Mouse (Mus musculus): Measurements from ENCODE around the gene A630089N07Rik.
A peak's percentile ranks its signal among the peaks of the same experiment; 100 is the strongest.

The A630089N07Rik gene

DNA sequence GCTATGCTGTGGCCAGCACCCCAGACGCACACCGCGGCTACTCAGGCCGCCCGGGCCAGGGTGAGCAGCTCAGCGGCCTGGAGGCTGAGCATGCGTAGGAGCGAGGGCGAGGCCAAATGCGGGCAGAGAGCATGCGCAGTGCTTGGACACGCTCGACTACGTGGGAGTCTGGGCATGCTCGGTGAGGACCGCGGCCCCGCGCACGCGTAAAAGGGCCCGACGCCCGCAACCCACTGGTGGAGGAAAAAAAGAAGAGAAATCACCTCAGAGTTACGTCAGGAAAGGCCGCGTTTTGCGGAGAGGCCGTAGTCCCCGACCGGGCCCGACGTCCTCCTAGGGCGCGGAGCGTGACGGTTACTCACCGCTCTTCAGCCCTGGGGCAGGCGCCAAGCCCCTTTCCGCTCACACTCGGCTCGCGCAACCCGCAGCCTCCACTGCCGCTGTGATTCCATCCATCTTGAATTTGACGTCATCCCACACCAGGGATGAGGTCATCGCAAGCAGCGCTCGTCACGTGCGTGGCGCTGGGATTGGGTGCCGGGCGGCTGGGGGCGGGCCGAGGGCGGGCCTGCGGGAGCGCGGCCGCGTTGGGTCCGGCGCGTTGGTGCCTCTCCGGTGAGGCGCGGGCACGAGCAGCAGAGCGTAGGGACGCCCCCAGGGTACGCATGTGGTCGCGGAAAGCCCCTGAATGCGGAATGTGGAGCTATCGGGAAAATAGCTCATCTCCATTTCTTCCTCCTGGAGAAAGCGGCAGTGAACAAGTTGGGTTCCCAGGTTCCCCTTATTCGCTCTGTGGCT, 119.9 kb downstream of the A630089N07Rik start, which contains the start of the genes C2cd2 and Zbtb21:
TSS of gene C2cd2 (minus strand) at position 448 of the 798 bp plus-strand sequence.
TSS of gene Zbtb21 (minus strand) at position 472 of the 798 bp plus-strand sequence.
- DNase-seq (ENCODE audit: extremely low spot score, low spot score): peak; percentile 98

- no peak for DNase-seq (ENCODE audit: extremely low spot score, low spot score)
Observed at GRCm38 (mm10) chr16:97961381-97962150, 120.7 kb downstream of the A630089N07Rik start.

- DNase-seq (ENCODE audit: extremely low spot score, low spot score): no peak
Observed at GRCm38 (mm10) chr16:97960348-97960747, 121.9 kb downstream of the A630089N07Rik start.

GRCm38 (mm10) chr16:97958401-97958973, 123.8 kb downstream of the A630089N07Rik start:
- no peak for DNase-seq (ENCODE audit: extremely low spot score, low spot score)

DNA sequence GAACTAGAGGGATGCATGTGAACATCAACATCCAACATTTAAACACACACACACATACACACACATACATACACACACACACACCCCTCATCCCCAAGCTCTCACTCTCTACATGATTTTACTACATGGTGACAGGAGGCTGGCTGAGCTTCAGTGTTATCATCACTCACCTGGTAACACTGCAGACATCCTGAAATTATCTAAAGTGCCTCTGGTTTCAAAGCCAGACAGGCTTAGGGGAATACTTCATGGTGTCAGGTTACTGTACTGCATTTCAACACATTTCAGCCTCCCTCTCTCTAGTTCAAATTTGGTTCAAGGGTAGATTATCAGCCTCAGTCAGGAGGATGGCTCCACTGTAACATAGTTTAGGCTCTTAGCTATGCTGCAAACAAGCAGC, 124.6 kb downstream of the A630089N07Rik start:
- no peak for DNase-seq (ENCODE audit: extremely low spot score, low spot score)

- DNase-seq (ENCODE audit: extremely low spot score, low spot score): no peak
Observed at GRCm38 (mm10) chr16:97956011-97956410, 126.2 kb downstream of the A630089N07Rik start.

- no peak for DNase-seq (ENCODE audit: extremely low spot score, low spot score)
Observed at GRCm38 (mm10) chr16:97953300-97953699, 128.9 kb downstream of the A630089N07Rik start.

GRCm38 (mm10) chr16:97952801-97953200, 129.4 kb downstream of the A630089N07Rik start:
- no peak for DNase-seq (ENCODE audit: extremely low spot score, low spot score)

DNA sequence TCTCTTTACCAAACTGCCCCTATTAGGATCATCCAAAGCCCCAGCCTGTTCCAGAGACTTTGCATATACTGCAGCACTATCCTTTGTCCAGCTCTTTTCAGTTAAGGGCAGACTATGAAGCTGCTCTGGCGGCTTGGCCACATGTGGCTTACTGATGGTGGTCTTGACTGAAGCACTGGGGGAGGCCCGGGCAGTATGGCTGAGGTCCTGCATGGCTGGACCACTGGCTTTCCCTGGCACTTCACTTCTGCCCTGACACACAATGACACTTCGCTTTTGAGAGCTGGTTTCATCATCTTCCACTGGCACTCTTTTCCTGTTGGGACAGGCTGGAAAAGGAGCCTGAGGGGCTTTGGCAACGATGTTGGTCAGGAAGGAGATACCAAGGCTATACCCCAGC, 129.9 kb downstream of the A630089N07Rik start:
- DNase-seq (ENCODE audit: extremely low spot score, low spot score): no peak

All from neural tube, embryonic 10.5 days (tissue).